Mouse (Mus musculus) WW6 (cell line): ENCODE measurements around the gene Wscd2.
"Not testable (repeated sequence)": the region's sequence is repeated elsewhere in the genome, so short reads cannot be mapped to it uniquely, and the experiment has no call there.

Experiments
- DNase-seq: peaks from one replicate; pipeline ENCODE4 v3.0.0-alpha.2; 2013; ENCODE audit warnings: low read depth, low spot score

Gene Wscd2

DNA sequence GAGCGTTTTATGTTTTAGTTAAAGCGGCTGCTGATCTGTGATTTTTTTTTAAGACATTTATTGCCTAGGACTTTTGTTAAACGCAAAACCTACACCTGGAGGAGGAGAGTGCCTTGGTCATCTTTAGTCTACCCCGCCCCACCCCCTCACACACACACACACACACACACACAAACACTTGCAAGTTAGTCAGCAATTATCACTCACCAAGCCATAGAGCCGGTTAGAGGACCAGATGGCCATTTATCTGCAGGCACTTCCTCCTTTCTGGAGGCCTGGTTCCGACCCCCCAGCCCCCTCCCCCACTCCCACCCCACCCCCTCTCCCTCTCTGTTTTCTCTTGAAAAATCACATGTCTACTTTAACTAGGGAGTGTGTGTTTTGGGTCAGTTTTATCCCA lies 94.3 kb downstream of the Wscd2 start:
- no peak for DNase-seq

DNA sequence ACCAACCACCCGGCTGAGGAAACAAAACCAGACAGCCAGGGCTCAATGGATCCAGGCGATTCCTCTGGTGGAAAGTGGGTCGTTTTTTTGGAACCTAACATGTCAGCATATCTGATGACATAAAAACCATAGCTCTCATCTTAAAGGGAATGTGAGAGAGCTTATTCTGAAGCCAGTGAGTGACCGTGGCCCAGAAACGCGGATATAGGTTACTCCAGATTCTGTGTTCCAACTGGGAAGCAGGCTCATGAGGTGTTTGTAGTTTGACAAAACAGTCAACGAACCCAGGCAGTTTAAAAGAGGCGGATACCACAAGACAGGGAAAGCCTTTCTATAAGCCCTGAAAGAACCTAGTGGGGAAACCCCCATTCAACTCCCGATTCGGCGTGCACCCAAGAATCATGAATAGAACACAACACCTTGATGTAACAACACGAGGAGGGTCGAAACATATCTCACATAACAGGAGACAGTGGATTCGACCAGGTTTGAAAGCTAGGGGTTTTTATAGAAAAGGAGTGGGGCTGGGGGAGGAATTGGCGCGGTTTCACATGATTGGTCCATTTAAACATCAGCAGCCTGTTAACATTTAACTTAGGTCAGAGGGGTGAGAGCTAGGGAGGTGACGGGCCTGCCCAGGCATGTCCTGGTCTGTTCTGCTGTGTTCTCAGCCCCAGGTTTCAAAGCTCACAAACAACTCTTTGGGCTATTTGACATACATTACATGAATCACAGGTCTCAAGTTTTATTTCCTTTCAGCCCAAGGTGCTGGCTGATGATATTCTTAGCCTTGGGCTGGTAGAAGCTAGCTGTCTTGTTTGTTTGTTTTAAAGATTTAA lies 95.7 kb downstream of the Wscd2 start:
- not testable (repeated sequence) for DNase-seq

DNA sequence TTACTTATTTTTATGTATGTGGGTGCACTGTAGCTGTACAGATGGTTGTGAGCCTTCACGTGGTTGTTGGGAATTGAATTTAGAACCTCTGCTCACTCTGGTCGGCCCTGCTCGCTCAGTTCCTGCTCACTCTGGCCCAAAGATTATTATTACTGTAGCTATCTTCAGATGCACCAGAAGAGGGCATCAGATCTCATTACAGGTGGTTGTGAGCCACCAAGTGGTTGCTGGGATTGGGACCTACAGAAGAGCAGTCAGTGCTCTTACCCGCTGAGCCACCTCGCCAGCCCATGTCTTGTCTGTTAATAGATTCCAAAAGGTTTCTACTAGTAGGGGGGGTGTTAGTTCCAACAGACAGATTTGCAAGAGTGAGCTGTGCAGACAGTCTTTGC lies 96.3 kb downstream of the Wscd2 start:
- DNase-seq: not testable (repeated sequence)

DNA sequence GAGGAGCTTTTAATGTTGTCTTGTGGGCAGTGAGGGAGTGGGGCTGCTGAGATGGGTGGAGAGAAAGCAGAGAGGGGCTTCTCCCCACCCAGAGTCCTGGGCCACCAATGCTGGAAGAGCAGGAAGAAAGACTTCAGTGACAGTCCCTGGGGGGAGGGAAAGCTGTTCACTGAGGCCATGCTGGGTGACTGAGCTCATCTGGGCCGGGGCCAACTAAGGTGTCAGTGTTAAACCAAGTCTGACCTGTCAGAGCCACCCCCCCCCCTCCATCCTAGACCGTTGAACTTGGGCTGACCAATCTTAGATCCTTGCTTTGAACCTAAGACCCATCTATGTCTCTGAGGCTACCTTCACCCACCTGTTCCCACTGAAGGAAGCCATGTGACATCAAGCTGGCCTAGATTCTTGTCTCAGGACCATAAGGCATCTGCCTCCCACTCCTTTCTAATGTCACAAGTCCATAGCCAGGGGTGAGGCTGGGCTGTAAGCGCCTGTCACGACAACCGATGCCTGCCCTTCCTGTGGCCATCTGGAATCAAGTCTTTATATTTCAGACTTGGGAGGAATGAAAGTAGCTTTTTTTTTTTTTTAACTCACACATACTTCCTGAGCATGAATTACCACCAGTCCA lies 100.0 kb downstream of the Wscd2 start:
- no peak for DNase-seq

DNA sequence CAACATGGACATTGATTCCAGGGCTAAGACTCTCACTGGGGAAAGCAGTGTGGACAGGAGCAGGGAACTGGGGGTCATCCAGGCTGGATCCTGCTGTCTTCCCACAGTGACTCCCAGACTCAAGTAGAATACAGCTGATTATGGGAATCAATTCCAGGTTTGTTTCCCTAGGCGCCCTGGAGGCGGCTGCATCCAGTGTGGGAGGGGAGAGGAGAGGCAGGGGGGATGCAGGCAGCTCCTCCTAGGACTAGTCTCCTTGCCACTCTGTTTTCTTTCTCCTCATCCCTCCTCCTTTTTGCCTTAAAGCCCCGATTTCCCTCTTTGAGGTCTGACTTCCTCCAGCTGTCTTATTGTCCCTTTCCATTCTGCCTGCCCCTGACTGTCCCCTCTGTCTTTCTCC lies 101.0 kb downstream of the Wscd2 start:
- DNase-seq: no peak

DNA sequence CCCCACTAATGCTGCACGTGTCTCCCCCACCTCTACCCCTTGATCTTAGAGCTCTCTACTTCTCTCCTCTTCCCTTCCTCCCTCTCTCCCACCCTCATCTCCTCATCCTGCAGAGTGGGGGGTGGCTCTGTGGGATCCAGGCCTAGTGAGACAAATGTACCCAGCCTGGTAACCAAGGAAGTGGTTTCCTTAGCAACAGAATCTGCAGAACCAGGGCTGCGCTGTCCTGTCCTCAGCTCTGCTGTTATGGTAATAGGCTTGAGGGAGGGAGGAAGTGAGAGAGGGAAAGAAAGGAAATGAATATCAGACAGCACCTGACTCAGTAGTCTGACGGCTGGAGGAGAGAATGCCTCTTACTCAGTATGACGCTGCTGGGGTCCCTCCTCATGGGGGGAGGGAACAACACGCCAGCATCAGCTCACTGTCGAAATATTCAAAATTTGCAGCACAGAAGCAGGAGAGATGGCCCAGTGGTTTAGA lies 101.7 kb downstream of the Wscd2 start:
- DNase-seq: no peak

DNA sequence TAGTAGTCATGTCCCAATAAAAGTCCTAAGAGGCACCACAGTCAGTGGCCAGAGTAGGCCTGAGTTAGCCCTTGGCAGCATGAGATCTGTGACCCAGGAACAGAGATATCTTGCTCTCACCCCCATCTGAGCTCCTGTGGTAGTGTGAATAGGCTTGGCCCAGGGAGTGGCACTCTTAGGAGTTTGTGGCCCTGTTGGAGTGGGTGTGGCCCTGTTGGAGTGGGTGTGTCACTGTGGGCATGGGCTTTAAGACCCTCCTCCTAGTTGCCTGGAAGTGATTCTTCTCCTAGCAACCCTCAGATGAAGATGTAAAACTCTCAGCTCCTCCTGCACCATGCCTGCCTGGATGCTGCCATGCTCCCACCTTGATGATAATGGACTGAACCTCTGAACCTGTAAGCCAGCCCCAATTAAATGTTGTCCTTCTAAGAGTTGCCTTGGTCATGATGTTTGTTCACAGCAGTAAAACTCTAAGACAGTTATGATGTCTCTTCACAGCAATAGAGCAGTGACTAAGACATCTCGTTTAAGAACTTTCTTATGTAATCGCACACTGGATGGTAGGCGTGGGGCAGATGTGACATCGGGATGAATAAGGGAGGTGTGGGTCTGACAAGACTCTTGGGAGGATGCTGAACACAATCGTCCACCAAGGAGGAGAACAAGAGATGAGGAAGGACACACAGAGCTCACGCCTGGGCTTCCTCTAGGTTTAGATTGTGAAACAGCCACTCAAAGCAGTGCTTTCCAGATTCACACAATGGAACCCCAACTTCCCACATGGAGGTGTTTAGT lies 104.0 kb downstream of the Wscd2 start:
- no peak for DNase-seq

DNA sequence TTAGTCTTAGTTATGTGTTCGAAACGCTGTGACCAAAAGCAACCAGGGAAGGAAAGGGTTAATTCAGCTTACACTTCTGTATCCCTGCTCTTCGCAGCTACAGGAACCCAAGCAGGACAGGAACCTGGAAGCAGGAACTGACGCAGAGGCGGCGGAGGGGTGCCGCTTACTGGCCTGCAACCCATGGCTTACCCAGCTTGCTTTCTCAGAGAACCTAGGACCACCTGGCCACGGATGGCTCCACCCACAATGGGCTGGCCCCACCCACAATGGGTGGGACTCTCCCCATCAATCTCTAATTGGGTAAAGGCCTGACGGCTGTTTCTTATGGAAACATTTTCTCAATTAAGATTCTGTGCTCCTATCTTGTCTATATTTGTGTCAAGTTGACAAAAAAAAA lies 106.1 kb downstream of the Wscd2 start:
- DNase-seq: peak; percentile 61

DNA sequence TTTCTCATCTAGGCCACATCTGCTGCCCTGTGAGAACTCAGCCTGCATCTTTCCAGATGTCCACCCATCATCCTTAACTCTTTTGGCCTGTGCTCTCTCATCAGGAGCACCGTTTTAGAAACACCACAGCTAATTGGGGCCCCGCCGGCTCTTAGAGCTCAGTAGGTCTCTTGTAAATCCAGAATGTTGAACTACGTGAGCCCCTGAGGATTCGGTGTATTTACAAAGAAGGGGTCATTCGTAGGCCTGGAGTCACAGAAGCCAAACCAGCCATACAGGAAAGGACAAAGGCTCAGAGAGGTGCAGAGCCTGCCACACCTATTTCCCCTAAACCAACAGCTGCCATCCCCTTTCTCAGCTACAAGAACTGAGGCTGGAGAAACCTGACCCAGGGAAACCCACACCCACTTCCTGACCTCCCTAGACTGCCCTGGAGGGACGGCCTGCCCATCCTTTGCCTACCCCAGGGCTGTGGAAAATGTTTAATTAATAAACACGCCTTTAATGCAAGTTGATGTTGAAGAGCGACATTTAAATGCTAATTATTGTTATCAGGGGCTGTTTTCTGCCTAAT lies 106.7 kb downstream of the Wscd2 start:
- DNase-seq: no peak

DNA sequence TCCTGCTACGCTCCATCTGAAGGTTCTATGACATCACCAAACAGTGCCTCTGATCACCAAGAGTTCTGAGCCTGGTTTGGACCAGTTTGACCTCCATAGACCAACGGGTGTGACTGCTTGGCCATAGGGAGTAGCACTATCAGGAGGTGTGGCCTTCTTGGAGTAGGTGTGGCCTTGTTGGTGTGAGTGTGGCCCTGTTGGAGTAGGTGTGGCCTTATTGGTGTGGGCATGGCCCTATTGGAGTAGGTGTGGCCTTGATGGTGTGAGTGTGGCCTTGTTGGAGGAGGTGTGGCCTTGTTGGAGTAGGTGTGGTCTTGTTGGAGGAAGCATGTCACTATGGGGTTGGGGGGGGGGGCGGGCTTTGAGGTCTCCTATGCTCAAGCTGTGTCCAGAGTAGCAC lies 110.0 kb downstream of the Wscd2 start:
- no peak for DNase-seq

DNA sequence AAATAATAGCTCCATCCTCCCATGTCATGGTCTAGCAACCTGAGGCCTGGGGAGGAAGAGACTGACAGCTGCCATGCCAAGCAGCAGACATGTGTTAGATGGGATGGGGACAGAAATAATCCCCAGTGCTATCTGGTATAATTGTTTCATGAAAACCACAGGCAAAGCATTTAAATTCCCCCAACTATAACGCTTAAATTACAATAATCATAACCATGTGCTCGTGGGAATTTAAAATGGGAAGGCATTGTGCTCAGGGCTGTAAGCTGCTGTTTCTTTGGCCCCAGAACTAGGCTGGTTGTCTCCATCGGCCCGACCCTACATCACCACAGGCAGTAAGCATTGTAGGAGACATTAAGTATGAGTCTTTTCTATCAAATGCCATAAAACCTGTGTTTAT lies 110.7 kb downstream of the Wscd2 start:
- no peak for DNase-seq

DNA sequence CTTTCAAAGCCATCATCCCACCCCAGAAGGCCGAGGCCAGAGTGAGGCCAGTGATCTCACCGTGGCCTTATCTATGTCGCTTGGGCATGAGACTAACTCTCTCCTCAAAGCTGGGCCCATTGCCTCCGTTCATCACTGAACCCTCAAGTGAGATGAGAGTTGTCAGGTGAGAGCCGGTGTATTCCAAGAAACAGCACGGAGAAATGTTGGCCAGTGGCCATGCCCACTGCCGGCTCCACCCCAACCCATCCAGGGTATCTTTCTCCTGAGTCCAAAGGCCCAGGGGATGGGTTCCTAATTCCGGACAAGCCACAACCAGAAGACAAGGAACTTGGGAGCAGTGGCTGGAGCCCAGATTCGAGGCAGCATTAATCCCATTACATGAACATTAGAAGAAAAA lies 113.3 kb downstream of the Wscd2 start:
- DNase-seq: no peak

DNA sequence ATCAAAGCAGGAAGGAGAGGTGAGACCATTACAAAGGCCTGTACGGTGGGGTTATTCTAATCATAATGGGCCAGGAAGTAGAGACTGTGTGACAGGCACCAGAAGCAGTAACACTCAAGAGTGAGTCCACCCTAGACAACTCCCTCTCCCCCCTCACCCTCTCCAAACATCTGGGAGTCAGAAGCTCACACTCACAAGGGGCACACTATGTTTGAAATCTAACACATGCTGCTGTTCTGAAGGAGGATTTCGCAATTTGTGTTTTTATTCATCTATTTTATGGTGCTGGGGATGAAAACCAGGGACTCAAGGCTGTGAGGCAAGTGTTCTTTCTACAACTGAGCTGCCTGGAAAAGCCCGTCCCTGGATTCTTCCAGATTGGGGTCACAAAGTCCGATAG lies 114.6 kb downstream of the Wscd2 start:
- DNase-seq: no peak

DNA sequence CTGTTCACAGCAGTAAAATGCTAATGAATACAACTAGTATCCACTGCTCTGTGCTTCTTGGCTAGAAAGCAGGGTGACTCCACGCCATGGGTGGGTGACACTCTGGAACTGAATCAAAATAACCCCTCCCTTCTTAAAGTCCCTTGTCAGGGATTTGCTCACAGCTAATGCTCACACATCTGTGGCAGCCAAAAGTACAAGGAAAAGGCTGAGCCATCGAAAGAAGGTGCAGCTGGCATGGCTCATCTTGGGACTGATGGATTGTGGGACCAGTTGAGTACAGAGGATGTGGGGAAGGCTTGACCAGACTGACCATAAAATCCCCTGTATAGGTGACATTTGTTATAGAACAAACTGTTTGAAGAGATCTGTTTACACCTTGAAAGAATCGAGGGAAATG lies 116.0 kb downstream of the Wscd2 start:
- no peak for DNase-seq

DNA sequence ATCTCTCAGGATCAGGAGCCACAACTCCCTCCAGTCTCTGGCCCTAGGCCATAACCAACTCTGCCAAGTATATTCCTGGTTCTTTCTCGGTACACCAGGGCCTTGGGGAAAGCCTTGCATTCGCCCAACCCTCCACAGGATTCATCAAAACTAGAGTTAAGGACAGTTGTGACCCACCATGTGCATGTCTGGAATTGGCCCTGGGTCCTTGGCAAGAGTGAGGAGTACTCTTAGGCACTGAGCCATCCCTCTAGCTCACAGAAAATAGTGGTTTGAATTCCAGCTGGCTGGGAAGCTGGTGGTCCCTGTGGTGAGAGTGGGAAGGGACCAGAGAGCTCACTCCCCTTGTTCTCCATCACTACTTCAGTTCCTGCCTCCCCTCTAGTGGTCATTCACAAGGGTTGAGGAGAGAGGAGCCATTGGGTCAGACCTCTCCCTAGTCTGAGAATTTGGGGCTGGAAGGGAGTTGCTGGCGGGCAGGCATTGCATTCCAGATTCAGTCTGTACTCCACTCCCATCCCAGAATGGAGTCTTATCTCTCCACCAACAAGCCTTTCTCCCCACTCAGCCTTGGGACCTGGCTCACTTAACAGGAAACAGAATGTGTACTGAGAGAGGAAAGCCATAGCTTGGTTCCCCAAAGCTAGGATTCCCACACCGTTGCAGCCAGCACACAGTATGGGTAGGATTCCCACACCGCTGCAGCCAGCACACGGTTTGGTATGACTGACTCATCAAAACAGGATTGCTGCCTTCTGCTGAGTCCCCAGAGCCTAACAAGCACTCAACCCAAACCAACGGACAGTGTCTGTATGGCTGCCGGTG lies 117.0 kb downstream of the Wscd2 start:
- no peak for DNase-seq

DNA sequence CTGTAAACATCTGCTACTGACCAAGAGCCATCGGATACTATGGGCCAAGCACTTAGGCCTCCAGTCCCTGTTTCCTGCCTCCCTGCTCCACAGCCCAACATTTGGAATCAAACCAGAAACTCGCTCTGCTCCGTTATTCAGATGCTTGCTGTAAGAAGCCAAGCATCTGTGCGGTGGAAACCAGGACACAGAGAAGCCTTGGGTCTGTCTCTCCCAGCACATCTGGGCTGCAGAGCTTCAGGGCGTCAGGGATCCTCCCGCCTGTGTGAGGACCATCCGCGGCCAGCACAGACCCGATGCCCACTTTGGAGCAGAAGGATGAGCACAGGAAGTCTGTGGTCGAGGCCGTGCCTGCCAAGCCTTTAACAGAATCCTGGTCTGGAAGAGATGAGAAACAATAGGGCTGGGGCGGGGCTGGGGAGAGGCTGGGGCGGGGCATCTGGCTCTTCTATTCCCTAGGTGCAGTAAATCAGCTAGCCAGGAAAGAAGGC lies 117.9 kb downstream of the Wscd2 start:
- no peak for DNase-seq

DNA sequence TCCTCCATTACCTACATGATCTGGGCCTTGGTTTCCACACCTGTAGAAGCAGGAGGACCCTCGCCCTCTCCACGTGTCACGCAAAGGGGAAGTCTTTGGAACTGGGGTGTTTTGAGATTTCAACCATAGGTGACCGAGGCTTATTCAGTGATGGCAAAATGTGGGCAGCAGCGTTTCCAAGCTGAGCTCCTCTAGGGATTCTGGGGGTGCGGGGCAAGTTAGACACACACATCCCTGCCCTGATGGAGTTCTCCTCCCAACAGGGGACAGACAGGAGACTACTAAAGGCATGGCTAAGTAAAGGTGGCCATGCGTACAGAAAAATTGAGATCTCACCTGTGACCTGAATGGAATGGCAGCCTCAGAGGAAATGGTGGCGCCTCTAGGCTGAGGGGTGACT lies 118.4 kb downstream of the Wscd2 start:
- DNase-seq: no peak

DNA sequence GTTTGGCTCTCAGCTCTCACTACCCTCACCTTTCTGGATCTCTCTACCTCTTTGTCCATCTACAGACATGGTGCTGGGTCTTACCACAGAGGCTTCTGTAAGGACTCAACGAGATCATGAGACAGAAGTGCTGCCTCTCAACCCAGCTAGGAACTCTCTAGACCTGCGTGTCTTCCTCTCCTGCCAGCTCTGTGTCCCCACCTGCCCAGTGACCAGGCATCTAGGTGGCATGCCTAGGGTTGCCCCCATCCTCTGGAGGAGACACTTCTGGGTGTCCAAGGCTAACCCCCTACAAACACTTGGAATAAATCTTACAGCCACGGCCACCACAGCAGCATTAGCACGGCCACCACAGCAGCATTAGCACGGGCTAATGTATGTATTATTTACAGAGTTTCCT lies 119.8 kb downstream of the Wscd2 start:
- DNase-seq: no peak

DNA sequence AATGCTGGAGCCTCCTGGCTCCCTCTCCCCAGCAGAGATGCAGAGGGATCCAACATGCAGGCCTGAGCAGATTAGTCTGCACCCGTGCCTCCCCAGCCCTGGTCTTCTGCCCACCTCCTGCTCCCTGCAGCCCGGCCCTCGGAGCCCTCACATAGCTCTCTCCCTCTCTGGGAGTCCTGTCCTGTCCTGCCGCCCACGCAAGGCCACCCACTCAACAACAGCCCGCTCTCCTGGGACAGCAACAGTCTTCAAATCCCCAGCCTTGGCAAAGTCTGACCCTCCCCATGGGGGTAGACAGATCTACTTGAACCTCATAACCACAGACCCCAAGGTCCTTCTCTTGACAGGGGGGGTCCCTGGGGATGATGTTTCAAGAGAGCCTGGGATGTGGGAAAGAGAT lies 120.4 kb downstream of the Wscd2 start:
- DNase-seq: no peak

DNA sequence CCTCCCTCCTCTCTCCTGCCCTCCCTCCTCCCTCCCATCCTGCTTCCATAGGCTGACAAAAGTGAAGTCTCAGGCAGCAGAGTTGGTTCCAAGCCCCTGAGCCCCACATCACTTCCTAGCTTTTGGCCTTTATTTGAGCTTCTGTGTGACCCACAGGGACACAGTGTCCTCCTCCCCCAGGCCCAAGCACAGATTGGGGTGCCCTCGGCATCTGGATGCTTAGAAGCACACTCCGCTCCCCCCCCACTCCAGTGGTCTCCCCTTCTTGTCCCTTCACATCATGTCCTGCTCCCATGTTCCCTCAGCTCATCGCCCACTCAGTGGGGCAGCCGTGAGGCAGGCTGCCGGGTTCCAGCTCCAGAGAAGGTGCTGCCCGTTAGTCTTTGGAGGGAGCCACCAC lies 121.0 kb downstream of the Wscd2 start:
- DNase-seq: no peak

DNA sequence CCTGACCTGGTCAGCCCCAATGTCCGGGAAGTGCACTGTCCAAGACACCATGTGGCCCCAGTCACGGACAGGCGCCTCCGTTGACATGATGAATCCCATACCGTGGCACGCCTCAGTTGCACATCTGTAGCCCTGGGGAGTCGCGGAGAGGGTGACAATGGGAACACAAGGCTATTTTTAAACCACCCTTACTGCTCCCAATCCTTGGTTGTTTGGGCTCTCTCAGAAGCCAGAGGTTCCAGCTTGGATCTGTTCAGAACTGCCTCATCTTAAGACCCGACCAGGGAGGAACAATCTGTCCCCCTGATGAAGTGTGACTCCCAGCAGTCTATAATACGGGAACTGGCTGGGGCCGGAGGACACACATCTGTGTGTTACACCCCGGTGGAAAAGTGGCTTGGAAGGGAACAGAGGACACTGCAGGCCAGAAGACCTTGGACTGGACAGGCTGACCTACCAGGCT lies 121.7 kb downstream of the Wscd2 start:
- DNase-seq: no peak
